Mouse (Mus musculus): ENCODE measurements at regions not wholly inside any gene's neighbourhood (a gene's known extent, or its start where the extent isn't known, plus 50 kb on each side); places are given as distances from the start of the nearest gene placed in this dataset.

- peak; percentile 8 for DNase-seq
These were observed 90.2 kb upstream of the Ufm1 start for GRCm38 (mm10) chr3:53953801-53954200.

- DNase-seq: no peak
These were observed 76.1 kb upstream of the Ufm1 start for GRCm38 (mm10) chr3:53939684-53940189.

GRCm38 (mm10) chr3:53931745-53932144 is 68.1 kb upstream of the Ufm1 start:
- DNase-seq: no peak

GRCm38 (mm10) chr3:53919941-53920340 is 56.3 kb upstream of the Ufm1 start:
- no peak for DNase-seq

GRCm38 (mm10) chr3:53919541-53919940 is 55.9 kb upstream of the Ufm1 start:
- DNase-seq: no peak

- no peak for DNase-seq
These were observed 54.3 kb upstream of the Ufm1 start for GRCm38 (mm10) chr3:53917960-53918359.

- DNase-seq: no peak
These were observed 50.5 kb upstream of the Ufm1 start for GRCm38 (mm10) chr3:53913984-53914669.
